Mouse (Mus musculus): ENCODE measurements around the gene Cyp2s1.

- TF ChIP-seq CTCF (IDR thresholded peaks at IDR 0.05; ENCODE audit: low read depth, low read length) (no peak), POLR2A (IDR thresholded peaks at IDR 0.05; ENCODE audit: extremely low read depth, insufficient read depth, low read length) (no peak)
Measured at GRCm38 (mm10) chr7:25801031-25801430, 15.7 kb downstream of the Cyp2s1 start.
